Mouse (Mus musculus) cerebellum, adult (tissue): ENCODE results near the gene Ppp3ca.
A peak's percentile ranks its signal among the peaks of the same experiment; 100 is the strongest.

Source experiments
- ATAC-seq: cut with Nextera tagmentation; 2 replicates; pipeline ENCODE4 v1.9.2; 2017; ENCODE audit warnings: mild to moderate bottlenecking, moderate library complexity, mixed read lengths; ENCODE audit not compliant: insufficient number of reproducible peaks, low FRiP score, low TSS enrichment

Gene Ppp3ca

DNA sequence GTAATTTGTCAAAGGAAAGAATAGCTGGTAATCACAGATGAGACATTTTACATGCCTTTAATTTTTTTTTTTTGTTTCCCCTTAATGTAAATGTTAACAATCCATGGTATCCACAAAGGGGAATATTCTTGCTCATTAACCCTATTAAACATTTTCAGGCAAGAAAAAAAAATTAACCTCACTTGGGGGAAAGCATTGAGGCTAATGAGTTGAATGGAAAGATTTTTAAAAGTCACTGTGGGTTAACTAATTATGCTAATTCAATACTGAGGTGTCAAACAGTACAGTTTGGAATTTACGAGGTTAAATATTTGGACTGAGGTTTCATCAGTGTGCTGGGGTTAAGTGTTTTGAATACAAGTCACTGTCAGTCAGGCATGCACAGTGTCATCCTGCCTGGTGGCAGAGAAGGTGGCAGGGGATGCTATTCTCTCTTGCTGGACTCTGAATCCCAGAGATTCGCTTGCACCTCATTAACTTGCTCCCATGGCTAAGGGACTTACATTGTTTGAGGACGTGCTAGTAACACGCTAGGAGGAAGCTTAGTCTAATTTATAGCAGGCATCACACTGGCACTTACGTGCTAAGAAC is 82.3 kb downstream of the Ppp3ca start:
- ATAC-seq = no peak

DNA sequence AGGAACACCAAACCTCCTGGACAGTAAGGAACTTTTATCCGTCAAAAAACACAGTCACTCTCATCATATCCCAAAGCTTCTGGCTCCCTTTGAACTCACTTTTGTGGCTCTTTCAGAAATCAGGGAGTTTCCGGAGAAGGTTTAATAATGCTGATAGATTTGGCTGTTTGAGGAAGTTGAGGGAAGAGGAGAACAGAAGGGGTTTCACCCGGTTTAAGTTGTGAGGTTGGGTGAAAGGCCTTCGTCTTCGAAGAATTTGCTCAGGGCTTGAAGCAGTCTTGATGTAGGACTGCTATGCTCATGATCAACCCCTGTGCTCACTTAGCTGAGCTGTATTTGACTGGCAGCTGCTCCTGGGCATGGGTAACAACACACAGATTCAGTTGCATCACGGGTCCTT is 86.2 kb downstream of the Ppp3ca start:
- ATAC-seq = no peak

- no peak for ATAC-seq
Observed at GRCm38 (mm10) chr3:136759446-136759845, 89.5 kb downstream of the Ppp3ca start.

DNA sequence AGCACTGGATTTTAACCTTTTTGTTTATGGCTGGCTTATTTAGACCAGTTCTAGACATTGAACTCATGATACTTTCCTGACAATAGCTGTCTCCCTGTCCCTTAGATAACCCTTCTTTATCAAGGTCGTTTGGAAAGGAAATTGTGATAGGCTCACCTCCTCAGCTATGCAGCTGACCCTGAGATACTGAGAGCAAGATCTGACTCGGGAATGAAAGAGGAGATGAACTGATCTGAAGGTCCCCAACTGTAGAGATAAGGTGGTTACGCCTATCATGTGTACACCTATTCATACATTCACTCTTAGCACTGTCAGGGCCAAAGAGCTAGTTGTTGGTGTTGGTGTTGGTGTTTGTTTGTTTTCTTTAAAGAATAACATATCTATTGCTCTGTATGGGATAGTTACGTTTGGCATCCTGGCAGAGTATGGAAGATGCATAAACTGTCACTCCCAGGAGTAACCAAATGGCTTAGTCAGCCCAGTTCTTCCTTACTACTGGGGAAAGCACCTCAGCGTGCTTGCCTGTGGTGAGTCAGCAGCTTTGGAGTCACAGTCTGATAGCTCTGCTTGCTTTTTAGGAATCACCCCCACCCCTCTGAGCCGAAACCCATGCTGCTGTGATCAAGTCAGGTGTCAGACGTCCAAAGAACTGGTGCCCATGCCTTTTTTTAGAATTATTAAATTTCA is 91.5 kb downstream of the Ppp3ca start:
- ATAC-seq = no peak

GRCm38 (mm10) chr3:136761979-136762341 is 92.0 kb downstream of the Ppp3ca start:
- ATAC-seq = no peak

DNA sequence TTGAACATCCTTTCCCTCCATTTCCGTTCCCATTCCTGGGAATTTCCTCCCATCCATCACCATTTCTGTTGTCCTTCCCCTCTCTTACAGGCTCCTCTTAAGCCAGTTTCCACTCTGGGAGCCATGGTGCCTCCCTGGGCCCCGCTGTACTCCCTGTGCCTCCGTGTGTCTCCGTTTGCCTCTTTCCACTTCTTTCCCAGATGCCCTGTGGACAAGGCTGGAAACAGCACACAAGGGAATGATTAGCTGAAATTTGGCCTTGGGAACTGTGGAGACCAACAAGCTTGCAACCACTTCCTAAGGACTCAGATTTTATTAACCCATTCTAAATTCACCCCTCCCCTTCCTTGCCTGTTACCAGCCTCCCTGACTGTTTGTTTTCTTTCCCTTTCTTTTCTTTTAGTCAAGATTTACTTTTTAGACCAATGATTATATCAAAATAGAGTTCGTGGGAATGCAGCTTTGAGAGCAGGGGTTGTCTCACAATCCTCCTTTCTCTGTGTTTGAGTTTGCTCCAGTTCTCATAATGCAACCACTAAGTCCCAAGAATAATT is 93.9 kb downstream of the Ppp3ca start:
- no peak for ATAC-seq

DNA sequence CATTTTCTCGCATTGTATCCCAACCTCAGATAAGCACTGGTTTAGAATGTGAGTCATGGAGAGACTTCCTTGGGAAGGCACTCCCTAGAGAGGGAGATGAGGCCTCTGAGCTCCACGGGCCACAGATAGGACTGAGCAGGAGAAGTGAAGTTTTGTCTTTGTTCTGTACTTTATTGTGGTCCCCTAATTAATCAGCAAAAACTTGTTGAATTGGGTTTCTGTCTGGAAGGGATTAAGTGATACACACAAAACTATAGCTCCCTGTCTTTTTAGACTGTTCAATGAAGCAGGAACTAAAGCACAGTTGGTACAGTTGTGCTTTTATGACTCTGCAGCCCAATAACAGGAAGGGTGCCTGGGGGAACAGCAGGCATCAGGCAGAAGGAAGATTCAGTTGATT is 95.6 kb downstream of the Ppp3ca start:
- no peak for ATAC-seq

GRCm38 (mm10) chr3:136768775-136769485 is 99.0 kb downstream of the Ppp3ca start:
- no peak for ATAC-seq

DNA sequence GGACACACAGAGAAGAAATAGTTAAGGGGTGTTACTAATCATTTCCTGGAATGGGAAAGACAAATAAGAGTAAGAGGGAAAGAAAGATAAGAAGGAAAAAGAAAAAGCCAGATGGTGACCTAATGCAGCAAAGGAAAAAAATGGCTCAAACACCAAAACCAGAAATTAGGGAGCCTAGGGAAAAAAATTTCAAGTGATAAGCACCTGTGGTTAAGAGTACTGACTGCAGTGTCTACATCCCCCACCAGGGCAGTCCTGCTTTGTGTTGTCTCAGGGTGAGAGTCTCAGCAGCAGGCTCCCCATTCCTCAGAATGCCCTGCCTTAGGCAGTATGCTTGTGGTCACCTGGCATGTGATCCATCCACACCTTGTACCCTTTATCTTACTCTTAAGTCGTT is 99.6 kb downstream of the Ppp3ca start:
- no peak for ATAC-seq

GRCm38 (mm10) chr3:136771700-136772099 is 101.8 kb downstream of the Ppp3ca start:
- ATAC-seq = 0 out of 2 replicates have a peak, but pooled peaks have one; percentile 46

DNA sequence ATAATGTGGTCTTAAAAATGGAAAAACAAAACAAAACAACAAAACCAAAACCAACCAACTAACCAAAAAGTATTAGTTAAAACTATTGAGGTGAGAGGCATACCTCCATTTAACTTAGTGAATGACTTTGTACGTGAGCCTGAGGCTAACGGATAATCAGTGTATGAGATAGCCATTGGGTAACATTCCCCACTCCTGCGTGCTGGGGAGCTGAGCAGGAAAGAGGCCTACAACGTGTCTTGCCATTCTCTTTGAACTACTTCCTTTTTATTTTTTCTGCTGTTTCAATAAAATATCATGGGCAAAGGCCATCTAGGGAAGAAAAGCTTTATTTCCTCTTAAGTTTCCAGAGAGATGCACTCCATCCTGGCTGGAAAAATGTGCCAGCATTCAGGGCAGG is 103.3 kb downstream of the Ppp3ca start:
- no peak for ATAC-seq

- no peak for ATAC-seq
Observed at GRCm38 (mm10) chr3:136774196-136774595, 104.3 kb downstream of the Ppp3ca start.

DNA sequence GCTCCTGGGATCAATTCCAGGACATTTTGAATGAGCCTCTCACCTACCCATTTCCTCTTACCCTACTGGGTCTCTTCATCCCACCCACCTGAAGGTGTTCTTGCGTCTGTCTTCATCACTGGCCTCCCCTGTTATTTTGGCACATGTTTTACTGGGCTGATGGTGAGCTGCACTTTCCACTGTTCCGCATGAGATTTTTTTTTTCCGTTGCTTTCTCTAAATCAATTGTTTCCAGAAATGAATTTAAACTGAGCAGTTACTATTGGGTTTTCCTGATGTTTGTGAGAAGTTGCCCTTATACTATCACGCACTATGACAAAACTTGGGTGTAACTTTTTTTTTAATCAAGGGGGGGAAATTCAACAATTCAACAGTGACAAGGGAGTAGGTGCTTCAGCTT is 106.6 kb downstream of the Ppp3ca start:
- no peak for ATAC-seq

DNA sequence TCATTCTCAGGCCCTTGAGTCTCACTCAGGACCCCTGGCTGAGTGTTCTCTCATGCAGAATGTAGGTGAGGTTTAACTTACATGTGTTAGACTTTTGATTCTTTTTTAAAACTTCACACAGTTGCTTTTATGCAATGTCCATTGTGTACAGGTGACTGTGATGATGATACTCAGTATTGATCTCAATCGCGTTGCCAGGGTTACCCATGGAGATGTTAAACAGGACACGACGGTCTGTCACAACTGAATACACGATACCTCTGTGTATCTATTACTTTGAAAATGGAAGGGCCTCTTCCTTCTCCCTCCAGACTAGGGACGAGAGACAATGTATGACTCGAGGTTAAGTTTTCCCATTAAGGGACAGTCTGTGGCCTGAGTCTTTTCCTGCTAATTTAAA is 107.5 kb downstream of the Ppp3ca start:
- 0 out of 2 replicates have a peak, but pooled peaks have one; percentile 8 for ATAC-seq

DNA sequence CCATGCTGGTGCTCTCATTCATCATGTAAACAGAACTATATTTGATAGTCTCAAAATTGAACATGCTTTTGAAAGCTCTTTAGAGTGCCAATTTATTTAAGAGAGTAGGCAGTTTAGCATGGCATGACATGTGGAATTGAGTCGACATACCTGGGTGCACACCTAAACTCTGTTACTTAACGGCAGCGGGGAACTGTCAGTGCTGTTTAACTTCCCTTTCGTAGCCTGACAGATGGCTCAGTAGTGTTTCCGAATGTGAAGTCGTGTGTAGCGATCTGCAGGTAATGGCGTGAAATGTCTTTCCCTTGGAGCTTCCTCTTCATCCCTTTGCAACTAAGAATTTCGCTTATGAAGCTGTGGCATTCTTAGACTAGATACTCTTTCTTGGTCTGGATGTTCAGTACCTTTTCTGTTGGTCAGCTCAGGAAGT is 107.9 kb downstream of the Ppp3ca start:
- ATAC-seq = 0 out of 2 replicates have a peak, but pooled peaks have one; percentile 15

GRCm38 (mm10) chr3:136780321-136780720 is 110.4 kb downstream of the Ppp3ca start:
- peak; percentile 80 for ATAC-seq

DNA sequence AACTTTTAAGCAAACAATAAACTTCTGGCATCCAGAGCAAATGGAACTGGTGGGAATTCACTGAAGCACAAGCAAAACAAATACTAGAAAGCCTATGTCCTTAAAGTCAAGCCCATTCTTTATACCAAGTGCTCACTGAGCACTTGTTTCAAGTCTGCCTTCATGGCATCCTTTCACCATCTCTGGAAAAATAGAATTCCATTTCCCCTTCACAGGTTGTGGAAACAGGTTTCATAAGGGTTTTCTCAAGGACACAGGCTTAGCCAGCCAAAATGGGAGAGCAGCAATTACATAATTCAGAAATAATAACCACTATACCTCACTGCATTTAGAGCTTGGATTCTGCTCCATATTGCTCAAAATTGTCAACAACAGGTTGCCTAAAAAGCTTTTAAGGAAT is 112.1 kb downstream of the Ppp3ca start:
- no peak for ATAC-seq

- no peak for ATAC-seq
Observed at GRCm38 (mm10) chr3:136785686-136786085, 115.8 kb downstream of the Ppp3ca start.

- ATAC-seq = no peak
Observed at GRCm38 (mm10) chr3:136790261-136790871, 120.4 kb downstream of the Ppp3ca start.

- no peak for ATAC-seq
Observed at GRCm38 (mm10) chr3:136791404-136791803, 121.5 kb downstream of the Ppp3ca start.

DNA sequence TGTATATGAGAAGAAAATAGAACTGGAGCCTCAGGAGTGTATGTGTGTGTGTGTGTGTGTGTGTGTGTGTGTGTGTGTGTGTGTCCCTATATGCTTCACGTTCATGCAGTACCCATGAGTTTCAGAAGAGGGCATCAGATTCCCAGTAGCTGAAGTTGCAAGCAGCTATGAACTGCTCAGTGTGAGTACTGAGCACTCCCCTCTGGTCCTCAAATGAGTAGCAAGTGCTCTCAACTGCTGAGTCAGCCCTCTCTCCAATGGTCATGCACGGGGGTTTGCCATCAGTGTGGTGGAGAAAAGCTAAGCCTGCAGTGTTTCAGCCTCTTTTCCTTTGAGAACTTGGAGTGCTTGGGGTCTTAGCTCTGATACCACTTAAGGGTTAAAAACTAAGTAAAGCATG is 122.0 kb downstream of the Ppp3ca start:
- no peak for ATAC-seq
